Mouse (Mus musculus) CH12F3 (cell line): ENCODE results near the gene Klrb1b.

Source experiments
- in situ Hi-C: fragments of 300-500 bp; cut with MboI; formaldehyde crosslinking; loops from 2 replicates; pipeline ENCODE4 v1.14.3; 2020; ENCODE audit warnings: low sequenced_read_pairs

Klrb1b gene

DNA sequence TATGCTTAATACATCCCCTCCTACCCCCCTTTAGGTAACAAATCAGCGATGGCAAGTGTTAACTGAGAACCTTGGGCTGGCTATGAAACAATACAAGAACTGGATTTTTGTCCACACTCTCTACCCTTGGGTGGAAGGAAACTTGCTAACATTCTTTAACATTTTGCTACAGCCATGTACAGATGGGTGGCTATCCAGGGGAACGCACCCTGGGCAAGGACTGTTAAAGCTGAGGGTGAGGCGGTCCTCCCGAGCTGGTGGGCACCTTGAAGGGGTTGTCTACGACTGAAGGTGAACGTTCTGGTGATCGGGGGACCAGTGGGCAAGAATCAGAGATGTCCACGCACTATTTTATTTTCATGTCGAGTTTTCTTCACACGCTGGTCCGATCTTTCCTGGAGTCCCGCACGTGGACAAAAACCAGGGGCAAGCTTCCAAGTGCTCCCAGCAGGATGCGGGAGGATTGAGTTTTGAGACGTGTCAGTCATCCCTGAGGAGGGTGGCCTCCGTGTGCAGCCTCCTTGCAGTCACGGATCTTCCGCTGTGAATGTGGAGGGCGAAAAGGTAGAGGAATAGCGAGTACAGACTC, 16.3 kb upstream of the Klrb1b start:
- in situ Hi-C loops: loop anchor here (5.0 kb wide), 1 partner anchor 40 kb away; no protein-coding TSS in a partner anchor

DNA sequence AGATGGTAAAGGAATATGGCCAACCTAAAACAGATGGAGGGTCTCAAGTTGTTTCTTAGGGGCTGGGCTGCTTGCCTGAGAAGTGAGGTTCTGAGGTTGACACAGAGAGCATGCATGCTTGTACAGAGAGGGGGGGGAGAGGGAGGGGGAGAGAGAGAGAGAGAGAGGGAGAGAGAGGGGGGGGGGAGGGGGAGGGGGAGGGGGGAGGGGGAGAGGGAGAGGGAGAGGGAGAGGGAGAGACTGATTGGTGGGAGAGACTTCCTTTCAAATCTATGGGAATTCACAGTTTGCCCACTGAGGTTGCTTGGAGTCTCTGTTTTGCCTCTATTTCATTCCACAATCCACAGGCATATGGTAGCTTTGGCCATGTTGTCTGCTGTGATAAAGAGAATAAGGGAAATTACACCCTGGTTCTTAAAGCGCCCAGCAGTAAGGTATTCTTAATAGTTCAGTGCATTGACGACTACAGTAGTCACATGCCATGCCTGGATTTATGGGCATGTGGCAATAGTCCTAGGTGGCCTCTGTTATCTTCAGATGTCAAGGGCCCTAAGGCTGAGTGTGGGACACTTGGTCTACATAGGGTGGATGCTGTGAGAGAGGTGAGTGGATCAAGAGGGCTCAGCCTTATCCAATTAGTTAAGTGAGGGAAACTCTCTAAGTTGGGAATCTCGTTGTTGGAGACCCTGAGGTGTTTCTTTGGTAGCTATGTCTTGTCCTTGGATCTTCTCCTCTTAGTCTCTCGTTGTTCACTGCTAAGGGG, 15.4 kb upstream of the Klrb1b start:
- in situ Hi-C loops: loop anchor here (5.0 kb wide), 1 partner anchor 39 kb away; no protein-coding TSS in a partner anchor

DNA sequence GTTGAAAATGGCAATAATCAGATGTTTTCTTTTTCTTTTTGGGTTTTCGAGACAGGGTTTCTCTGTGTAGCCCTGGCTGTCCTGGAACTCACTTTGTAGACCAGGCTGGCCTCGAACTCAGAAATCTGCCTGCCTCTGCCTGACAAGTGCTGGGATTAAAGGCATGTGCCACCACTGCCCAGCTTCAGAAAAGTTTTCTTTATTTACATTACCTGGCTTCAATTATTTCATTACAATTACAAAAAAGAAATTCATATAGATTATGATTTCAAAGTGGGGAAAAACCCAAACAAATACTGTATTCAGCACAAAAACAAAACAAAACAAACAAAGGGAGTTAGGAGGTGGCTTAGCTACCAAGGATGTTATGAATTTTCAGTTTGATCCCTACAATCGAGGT, 14.5 kb upstream of the Klrb1b start:
- in situ Hi-C loops: loop anchor here (5.0 kb wide), 1 partner anchor 38 kb away; no protein-coding TSS in a partner anchor

DNA sequence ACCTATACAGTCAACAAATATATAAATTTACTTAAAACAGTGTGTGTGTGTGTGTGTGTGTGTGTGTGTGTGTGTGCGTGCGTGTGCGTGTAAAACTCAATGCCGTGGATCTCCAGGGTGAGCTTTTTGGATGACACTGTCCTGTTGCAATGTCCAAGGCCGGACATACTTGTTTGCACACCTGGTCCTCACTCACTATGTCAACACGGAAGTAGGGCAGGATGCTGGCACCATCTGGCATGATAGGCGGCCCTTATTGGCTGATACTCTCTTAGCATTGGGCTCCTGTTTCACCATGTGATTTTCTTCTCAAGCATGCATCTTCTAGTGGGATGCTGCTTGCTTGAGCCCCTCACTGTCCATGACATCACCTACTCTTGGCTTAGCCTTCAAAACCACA, 13.8 kb upstream of the Klrb1b start:
- in situ Hi-C loops: loop anchor here (5.0 to 10.0 kb wide), 2 partner anchors 38 to 75 kb away; no protein-coding TSS in a partner anchor

DNA sequence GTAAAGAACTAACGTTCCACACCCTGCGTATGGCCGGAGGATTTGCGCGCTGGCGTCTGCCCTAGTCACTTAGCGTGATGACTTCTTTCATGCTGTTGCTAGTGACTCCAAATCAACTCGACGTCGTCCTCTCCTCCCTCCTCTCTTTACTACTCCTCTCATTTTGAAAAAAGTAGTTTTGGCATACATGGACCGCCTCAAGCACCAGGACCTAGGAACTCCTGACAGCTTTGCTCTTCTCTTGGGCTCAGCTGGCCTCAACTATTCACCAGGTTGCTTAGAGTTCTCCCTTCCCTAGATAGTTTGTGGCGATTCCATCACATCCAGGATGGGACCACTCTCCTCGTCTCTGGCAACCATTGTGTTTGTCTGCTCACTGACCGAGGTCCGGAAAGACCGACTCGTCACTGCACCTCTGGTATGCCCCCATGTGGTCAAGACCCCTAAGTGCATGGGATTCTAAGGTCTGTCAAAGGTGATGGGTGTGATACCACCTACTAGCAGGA, 13.2 kb upstream of the Klrb1b start:
- in situ Hi-C loops: loop anchor here (10.0 kb wide), 1 partner anchor 75 kb away; no protein-coding TSS in a partner anchor

DNA sequence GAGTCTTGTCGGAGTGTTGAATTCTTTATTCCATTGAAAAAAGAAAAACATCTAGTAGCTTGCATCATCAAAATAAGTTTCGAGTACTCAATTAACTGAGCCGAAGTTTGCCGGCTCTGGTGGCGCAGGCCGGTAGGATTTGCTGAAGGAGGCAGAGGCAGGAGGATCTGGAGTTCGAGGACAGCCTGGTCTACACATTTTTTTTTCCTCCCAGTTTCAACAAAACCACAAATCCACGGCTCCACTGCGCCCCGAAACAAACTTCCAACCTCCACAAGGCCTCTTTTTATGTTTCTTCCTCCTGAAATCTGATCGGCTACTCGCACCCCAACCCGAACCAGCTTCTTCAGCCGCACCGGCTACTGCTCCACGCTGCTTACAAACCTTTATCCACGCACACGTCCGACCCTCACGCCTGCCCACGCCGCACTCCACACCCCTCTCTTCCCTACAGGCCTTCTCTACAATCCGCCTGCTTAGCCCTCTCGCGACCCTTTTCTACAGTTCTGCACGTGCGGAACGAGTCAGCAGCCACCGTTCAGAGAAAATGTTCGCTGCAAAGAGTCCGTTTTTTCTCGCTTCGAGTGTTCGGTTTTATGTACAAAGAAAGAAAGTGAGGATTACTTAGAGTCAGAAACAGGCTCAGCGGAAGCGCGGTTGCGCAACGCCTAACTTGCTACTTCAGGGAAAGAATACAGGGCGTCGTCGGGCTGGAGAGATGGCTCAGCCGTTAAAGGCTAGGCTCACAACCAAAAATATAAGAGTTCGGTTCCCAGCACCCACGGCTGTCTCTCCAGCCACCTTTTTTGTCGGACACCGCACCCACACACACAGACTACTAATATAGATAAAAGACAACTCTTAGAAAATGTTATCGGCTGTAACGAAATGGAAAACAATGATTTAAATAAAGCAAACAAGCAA, 12.5 kb upstream of the Klrb1b start:
- in situ Hi-C loops: loop anchor here (10.0 kb wide), 1 partner anchor 74 kb away; no protein-coding TSS in a partner anchor

DNA sequence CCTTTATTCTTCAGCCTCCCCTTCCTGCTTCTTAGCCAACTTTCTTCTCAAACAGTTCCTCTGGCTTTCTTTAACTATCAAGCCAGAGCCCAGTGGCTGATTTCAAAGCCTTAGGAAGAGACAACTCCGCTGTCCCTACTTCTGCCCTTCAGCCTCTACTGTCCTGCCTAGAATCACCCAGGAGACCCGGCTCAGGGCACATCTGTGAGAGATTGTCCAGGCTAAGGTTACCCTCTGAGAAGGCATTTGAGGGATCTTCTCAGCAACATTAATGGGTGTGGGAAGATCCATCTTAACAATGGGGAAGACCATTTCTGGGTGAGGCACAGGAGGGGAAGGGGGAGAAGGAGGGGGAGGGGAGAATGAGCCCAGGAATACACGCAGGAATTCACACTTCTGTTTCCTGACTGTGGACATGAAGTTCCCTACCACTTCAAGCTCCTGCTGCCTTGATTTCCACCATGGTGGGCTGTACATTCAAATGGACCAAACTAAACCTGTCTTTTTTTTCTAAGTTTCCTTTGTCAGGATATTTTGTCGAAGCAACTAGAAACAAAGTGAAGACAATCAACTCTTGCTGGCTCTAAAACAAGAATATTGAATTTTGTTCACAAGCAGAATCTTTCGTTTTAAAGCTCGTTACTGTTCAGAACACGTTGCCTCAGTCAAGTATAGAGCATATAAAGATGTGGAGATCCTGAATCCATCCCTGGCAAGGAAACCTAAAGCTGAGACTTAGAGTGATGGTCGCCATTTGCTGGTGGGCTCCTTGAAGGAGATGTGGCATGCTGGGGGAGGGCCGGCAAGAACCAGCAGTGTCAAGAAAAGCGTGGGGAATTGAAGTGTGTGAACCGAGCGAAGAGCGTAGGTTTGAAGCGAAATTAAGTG, 11.6 kb upstream of the Klrb1b start:
- in situ Hi-C loops: loop anchor here (10.0 kb wide), 1 partner anchor 73 kb away; no protein-coding TSS in a partner anchor

DNA sequence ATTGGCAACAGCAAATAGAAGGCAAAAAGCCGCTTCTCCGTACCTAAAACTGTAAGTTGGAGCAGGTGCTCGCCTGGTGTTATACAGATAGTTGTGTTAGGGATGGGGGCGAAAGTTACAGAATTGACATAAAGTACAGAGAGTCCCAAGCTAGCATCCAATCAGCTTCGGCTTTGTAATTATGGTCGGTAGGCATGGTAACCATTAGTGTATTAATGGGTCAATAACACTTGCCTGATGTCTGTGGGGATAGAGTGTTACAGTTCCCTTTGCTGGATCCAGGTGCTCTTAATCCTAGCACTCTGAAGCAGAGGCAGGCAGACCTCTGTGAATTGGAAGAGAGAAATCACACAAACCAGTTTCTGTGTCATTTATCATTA, 10.8 kb upstream of the Klrb1b start:
- in situ Hi-C loops: loop anchor here (10.0 kb wide), 1 partner anchor 72 kb away; no protein-coding TSS in a partner anchor

DNA sequence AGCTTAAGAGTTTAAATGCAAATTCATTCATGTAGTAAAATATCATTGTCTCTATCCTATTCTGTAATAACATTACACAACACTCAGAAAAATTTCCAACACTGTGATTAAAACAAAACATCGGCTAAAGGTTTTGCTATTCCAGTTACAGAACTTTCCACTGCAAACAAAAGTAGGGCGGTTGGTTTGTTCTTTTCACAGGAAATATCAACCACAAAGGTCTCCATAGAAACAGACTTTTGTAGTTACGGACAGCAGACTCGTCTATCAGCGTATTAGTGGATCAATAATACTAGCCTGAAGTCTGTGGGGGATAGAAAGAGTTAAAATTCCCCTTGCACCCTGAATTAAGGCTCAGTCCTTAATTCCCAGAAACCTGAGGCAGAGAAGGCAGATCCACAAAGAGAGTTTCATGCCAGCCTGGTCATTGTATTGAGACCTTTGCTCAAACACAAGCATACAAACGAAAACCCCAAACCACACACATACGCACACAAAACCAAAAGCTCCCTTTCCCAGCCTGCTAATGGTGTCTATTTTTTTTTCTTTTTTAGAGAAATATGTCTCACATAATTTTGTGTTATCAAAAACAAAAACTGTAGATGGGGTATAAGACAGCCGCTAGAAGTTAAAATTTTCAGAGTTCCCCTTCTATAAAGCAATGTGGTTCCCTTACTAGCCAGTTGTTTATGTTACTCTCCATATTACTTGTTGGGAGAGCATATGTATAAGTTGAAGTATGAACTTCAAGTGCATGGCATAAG, 10.2 kb upstream of the Klrb1b start:
- in situ Hi-C loops: loop anchor here (10.0 kb wide), 1 partner anchor 72 kb away; no protein-coding TSS in a partner anchor

DNA sequence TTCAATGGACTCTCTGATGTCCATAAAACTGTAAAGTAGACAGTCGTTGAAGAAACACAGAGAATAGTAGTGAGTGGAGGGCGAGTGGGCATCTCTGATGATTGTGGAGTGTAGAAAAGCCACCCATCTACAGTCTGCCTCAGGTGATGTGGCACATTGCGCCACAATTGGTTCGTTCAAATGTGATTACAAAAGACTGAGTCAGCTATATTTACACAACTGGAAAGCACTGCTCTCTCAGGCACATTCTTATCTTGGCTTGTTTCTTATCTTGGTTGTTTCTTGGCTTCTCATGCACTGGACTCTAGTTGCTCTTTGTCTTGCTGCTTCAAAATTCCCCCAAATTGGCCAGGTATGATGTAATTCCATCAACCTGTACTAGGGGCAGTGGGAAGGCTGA, 9.4 kb upstream of the Klrb1b start:
- in situ Hi-C loops: loop anchor here (10.0 kb wide), 1 partner anchor 71 kb away; no protein-coding TSS in a partner anchor

DNA sequence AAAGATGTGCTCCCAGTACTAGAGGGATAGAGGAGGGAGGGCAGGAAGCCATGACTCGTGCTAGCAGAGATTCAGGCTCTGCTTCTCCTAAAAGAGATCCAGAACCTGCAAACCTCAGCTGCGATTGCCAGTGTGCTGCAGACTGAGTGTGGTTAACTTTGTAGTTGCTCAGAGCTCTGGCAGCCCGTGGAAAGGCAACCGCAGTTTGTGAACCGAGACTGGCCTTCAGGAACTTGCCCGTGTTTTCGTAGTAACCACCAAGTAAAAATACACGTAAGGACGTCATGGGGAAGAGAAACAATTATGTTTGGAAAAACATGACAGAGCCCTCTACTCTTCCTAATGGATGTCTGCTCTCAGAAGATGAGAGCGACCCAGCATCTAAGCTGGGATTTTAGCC, 6.9 kb upstream of the Klrb1b start:
- in situ Hi-C loops: loop anchor here (10.0 kb wide), 1 partner anchor 68 kb away; no protein-coding TSS in a partner anchor

DNA sequence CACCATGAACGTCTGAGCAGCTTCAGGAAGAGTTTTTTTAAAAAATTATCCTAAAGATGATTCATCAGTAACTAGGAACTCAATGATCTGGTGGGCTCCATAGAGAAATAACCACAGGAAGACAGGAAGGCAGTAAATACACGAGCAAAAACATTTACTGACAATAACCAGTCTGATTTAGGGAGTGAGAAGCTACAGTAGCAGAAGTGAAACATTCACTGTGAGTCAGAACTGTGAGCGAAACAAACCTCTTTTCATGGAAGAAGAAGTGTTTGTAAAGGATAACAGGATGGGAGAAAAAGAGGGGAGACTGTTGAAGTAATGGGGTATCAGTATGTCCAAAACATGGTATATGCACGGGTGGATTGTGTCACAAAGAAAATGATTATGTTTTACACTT, 3.7 kb upstream of the Klrb1b start:
- in situ Hi-C loops: loop anchor here (10.0 kb wide), 1 partner anchor 65 kb away; no protein-coding TSS in a partner anchor

DNA sequence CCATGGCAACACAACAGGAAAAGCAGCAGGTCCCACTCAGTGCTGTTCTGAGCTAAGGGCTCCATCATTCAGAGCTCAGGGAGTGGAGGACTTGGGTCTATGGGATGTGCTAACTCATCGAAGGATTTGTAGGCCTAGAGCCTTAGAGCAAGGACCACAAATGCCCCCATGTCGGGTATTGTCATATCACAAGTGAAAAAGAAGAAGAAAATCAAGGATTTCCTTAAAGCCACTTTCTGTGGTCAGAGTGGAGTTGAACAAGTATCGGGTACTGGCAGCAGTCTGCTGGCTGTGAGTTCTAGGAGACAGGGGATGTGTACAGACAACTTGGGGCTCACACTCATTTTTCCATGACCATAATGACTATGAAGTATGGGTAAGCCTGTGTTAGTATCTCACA, 650 bp upstream of the Klrb1b start:
- in situ Hi-C loops: no loop called here

DNA sequence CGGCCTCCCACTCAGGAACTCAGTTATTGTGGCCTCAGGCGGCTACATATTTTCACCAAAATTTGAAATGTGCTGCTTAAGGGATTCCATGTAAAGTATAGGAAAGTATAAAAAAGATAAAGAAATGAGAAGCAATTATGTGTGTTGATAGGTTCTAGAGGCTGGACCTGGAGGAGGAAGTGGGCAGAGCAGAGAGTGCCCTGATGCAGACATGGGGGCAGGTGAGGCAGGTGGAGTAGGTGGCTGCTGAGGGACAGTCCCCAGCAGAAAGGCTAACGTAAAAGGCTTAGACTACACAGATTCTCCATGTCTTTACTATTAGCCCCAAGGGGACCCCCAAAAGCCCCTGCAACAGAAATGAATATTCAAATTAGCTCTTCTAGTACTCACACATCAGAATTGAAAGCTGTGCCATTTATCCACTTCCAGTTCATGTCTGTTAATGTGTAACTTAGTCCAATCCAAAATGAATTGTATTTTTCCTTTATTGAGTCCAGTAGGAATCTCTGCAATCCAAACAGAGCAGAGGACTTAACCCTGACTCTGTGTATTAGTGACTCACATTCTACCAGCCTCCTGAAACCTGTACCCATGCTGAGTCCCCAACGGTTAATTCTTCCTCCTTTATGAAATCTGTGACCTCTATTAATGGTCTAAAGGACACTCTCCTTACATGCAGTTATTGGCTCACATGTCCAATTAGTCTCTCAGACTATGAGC, 7.9 kb downstream of the Klrb1b start:
- in situ Hi-C loops: no loop called here

DNA sequence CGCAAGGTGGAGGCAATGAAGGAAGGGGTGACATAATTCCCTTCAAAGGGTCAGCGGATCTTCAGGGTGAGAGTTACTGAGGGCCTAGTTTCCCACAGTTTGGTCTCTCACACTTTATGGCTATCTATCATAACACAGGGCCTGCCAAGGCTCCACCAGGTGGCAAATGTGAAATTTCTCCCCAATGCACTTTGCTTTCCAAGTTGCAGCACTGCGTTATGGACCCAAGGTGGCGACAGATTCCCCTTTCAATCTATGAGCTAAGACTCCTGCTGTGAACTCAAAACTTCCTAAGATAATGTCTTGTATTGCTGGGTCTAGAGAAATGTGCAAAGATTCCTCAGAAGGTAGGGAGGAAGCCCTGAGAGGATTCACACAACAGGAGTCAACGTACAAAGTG, 17.6 kb downstream of the Klrb1b start:
- in situ Hi-C loops: no loop called here

DNA sequence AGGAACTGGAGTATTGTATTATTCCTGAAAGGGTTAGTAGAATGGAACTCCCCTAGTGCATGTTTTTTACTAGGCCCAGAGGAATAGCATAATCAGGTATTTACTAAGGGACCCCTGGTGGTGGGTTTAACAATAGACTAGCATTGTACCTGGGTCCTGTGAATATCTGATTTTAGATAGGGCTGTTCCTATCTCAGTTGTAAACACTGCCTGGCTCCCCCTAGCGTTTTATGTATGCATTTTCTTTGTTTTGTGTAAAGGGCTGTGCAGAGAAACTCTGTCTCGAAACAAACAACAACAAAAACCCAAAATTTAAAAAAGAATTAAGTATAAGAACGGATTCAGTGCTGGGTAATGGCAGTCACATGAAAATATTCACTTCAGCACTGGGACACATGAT, 19.1 kb downstream of the Klrb1b start:
- in situ Hi-C loops: no loop called here

DNA sequence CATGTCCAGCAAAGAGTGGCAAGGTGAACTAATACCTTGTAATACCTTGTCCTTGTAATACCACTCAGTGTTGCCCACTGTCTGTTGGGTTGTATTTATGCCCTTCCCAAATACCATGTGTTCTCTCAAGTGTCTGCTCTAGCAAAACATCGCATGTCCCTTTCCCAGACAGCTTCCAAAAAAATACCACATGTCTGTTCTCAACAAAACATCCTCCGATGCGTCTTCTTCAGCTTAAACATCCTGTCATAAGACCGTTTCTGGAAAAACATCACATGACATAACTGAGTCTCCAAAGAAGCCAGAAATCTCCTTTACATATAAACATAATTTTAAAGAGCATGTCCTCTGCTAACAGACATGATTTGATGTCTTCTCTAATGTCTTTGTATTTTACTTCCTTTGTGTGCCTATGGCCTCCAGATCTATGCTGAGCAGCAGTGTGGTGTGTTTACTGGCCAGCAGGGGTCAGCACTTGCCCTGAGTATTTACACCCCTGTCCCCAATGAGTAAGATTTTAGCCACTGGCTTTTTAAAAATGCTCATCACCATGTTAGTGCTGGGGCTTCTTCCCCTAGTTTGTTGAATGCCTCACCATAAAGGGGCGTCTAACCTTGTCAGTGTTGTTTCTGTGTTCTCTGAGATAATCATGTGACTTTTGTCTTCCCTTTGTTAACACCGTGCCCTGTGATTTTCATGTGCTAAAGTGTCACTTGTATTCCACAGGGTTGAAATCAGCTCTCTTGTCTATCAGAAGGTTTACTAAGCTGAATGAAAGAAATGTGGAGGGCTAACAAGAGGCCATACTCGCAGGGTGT, 21.1 kb downstream of the Klrb1b start:
- in situ Hi-C loops: loop anchor here (5.0 kb wide), 1 partner anchor 37 kb away; no protein-coding TSS in a partner anchor
